Mouse (Mus musculus): ENCODE measurements around the gene Gm11111. TPM values are rescaled to one million over a fixed set of nuclear protein-coding genes. Genes with fewer than 3 reads are reported as not detected.

Gene Gm11111
- polyA plus RNA-seq (2016; fragmentation: Nextera tagmentation; extraction: Ambion mirVana), result not detected in 2 replicates

DNA sequence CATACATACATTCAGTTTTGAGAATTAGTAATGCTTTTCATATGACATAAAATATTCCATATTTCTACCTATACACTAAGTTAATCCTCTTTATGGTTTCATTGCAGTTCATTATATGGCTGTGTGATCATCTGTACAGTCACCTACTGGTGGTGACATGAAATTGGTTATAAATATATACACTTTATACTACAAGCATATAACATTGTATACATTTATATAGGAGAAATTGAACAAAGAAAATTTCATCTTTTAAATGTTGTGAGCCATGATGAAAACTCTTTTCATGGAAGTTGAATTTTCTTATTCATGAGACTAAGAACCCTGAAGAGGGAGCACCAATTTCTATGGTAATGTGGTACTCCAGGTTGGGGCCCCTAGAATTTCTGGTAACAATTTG is at the start of gene Gm11111:
Gm11111 (plus strand) TSS at position 301 of the 400 bp plus-strand sequence.
- no peak within 1 kb of the TSS for H3K4me2 ChIP-seq (replicated peaks)
- no peak for ATAC-seq (ENCODE audit: low FRiP score, low read depth)
- H3K27me3 ChIP-seq, result no peaks in the 10 kb centered on the region
- H3K4me1 ChIP-seq, result no peaks in the 10 kb centered on the region
- H3K27ac ChIP-seq (replicated peaks), result no peak within 1 kb of the TSS
- H3K36me3 ChIP-seq, result no peaks in the 10 kb centered on the region
- H3K9ac ChIP-seq (replicated peaks), result no peak within 1 kb of the TSS
- H3K9me3 ChIP-seq, result no peaks in the 10 kb centered on the region
- H3K4me3 ChIP-seq, result no peak within 1 kb of the TSS

DNA sequence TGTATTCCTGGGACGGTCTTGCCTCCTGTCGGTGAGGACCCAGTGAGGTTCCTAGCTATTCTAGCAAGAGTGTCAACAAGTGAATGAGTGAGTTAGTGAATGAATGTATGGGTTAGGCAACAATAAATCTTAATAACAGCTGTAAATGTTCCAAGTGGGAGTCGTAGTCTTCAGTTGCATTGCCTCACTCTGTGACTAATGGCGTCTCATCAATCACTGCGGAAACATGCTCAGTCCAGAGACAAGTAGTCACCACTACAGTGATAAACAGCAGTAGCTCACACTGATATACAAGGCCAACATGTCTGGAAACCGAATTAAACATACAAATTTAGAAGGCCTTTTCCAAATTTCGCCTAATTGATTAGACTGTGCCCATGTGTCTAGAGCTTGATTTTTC is 36.3 kb upstream of the Gm11111 start:
- Histone ChIP-seq H3K4me2 (replicated peaks) (no peak overlapping the region), H3K4me3 (no peak overlapping the region), H3K27ac (replicated peaks) (no peak overlapping the region), H3K4me1 (no peaks in the 10 kb centered on the region), H3K36me3 (no peaks in the 10 kb centered on the region), H3K9ac (replicated peaks) (no peak overlapping the region), H3K9me3 (no peaks in the 10 kb centered on the region), H3K27me3 (no peaks in the 10 kb centered on the region)
- ATAC-seq (ENCODE audit: low FRiP score, low read depth), result no peak
- whole genome bisulfite sequencing, result 89% methylated on average over 7 of the region's 7 CpGs

DNA sequence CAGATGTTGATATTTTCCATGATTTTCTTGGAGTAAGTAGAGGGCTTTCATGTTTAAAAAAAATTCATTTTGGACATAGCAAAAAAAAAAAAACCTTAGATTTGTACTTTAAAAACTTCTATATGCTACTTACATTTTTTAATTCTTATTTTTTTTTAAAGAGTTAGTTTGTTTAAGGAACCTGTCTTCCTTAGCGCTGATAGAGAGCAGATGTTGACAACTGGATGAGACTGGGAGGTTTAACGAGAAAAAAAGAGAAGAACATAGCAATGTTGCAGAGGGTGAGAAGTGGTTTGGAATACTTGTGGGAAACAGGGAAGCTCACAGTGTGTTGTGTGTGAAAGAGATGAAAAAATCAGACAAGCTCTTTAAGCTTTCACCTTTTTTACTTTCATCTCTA is 32.4 kb upstream of the Gm11111 start:
- H3K4me3 ChIP-seq, result no peak overlapping the region
- no peak overlapping the region for H3K27ac ChIP-seq (replicated peaks)
- no peak for ATAC-seq (ENCODE audit: low FRiP score, low read depth)
- H3K4me1 ChIP-seq, result no peaks in the 10 kb centered on the region
- H3K4me2 ChIP-seq (replicated peaks), result no peak overlapping the region
- no peaks in the 10 kb centered on the region for H3K36me3 ChIP-seq
- H3K9ac ChIP-seq (replicated peaks), result no peak overlapping the region
- 75% methylated on average over 2 of the region's 2 CpGs for WGBS
- no peaks in the 10 kb centered on the region for H3K27me3 ChIP-seq
- H3K9me3 ChIP-seq, result no peaks in the 10 kb centered on the region

DNA sequence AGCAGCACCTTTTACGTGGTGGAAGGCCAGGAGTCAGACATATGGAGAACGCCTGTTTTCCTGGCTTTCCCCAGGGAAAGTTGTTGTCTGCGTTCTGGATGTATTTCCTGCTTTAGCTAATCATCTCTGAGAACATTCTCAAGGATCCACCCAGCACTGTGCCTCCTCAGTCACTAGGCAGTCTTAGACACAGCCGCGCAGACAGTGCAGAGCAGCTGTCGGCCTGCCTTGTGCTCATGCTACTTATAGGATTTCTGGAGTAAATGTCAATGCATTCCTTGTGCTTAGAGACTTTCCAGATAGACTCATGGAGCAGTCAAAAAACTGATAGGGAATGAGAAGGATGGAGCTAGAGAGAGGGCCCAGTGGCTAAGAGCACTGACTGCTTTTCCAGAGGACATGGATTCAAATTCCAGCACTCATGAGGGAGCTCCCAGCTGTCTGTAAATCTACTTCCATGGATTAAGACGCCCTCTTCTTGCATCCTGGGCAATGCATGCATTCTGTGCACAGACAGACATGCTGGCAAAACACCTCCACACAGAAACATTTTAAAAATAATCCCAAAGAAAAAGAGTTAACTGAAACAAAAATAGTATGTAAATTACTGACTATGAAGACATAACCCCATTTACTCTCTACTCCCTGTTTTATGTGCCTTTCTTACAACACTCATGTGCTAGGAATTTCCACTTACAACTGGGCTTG is 30.1 kb upstream of the Gm11111 start:
- H3K9me3 ChIP-seq, result no peaks in the 10 kb centered on the region
- H3K4me1 ChIP-seq, result no peaks in the 10 kb centered on the region
- no peak overlapping the region for H3K9ac ChIP-seq (replicated peaks)
- H3K27me3 ChIP-seq, result no peaks in the 10 kb centered on the region
- H3K4me2 ChIP-seq (replicated peaks), result no peak overlapping the region
- no peak overlapping the region for H3K4me3 ChIP-seq
- ATAC-seq (ENCODE audit: low FRiP score, low read depth), result no peak
- H3K36me3 ChIP-seq, result no peaks in the 10 kb centered on the region
- WGBS, result 94% methylated on average over 7 of the region's 7 CpGs
- no peak overlapping the region for H3K27ac ChIP-seq (replicated peaks)

DNA sequence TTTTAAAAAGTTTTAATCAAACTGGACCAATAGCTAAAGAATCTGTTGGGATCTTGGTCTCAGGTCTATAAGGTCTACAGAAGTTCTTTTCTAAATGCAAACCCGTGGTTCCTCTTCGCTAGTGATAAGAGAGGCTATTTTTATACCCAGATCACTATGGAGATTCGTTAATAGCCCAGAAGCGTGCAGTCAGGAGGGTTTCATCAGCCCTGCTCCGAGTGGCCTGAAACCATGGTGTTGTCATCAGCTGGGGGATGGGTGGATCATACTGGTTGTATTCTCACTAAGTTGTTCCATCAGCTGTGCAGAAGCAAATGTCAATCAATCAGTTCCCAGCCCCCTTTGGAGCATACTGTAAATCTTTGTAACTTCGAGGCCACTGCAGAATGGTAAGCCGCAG is 29.4 kb upstream of the Gm11111 start:
- WGBS, result 88% methylated on average over 7 of the region's 7 CpGs
- Histone ChIP-seq H3K36me3 (no peaks in the 10 kb centered on the region), H3K4me3 (no peak overlapping the region), H3K4me2 (replicated peaks) (no peak overlapping the region), H3K27me3 (no peaks in the 10 kb centered on the region), H3K27ac (replicated peaks) (no peak overlapping the region), H3K9me3 (no peaks in the 10 kb centered on the region), H3K4me1 (no peaks in the 10 kb centered on the region), H3K9ac (replicated peaks) (no peak overlapping the region)
- no peak for ATAC-seq (ENCODE audit: low FRiP score, low read depth)

DNA sequence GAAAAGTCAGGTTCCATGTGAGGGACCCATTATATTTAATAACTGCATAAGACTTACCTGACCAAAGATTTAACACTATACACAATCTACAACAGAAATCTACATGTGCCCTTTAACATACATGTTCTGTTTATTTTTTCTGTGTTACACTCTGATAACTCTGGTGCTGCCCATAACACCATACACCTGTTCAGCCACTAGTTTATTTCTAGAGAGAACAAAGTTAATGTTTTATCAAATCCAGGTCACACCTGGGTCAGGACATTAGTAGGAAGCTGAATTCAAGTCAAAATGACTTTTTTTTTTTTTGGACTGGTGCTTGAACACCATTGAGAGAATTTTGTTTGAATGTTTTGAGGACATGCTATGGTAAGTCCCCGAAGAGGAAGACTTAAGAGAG is 28.7 kb upstream of the Gm11111 start:
- Histone ChIP-seq H3K36me3 (no peaks in the 10 kb centered on the region), H3K4me1 (no peaks in the 10 kb centered on the region), H3K4me2 (replicated peaks) (no peak overlapping the region), H3K9me3 (no peaks in the 10 kb centered on the region), H3K27ac (replicated peaks) (no peak overlapping the region), H3K4me3 (no peak overlapping the region), H3K27me3 (no peaks in the 10 kb centered on the region), H3K9ac (replicated peaks) (no peak overlapping the region)
- no peak for ATAC-seq (ENCODE audit: low FRiP score, low read depth)
- 89% methylated on average over 1 of the region's 1 CpGs for WGBS

DNA sequence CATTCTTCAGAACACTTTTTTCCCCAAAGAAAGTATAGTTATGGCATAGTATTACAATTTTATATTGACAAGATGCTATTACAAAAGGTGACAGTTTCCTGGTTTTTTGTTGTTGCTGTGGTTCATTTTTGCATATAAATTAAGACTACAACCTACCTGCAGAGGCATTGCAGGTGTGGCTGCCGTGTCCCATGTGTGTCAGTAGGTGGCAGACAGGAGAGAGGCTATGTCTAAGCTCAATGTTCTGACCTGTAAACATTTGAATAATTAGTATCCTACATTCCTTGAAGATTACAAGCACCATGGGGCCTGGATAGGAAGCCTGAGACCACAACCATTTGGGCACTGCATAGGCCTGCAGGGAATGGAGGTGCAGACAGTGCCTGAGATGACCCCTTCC is 11.2 kb upstream of the Gm11111 start:
- WGBS, result 79% methylated on average over 1 of the region's 1 CpGs
- H3K9ac ChIP-seq (replicated peaks), result no peak overlapping the region
- H3K4me3 ChIP-seq, result no peak overlapping the region
- H3K27ac ChIP-seq (replicated peaks), result no peak overlapping the region
- no peaks in the 10 kb centered on the region for H3K9me3 ChIP-seq
- H3K4me2 ChIP-seq (replicated peaks), result no peak overlapping the region
- no peaks in the 10 kb centered on the region for H3K36me3 ChIP-seq
- no peaks in the 10 kb centered on the region for H3K27me3 ChIP-seq
- H3K4me1 ChIP-seq, result no peaks in the 10 kb centered on the region
- no peak for ATAC-seq (ENCODE audit: low FRiP score, low read depth)

DNA sequence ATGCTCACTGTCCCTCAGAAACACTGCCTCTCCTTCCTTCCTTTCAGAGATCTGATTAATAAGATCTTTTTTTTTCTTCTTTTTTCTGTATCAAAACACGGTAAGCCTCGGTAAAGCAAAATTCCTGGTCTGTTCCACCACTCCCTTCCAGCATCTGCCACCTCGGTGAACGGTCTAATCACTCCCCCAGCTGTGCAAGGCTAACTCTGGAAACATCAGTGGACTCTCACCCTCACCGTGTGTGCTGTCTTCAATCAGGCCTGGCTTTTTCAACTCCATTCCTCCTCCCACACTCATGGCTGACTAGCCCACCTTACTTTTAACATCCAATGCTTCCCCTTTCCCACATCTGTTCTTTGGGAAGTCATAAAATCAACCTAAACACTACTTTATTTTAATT is 2.2 kb upstream of the Gm11111 start:
- WGBS, result 71% methylated on average over 5 of the region's 5 CpGs
- no peaks in the 10 kb centered on the region for H3K4me1 ChIP-seq
- H3K36me3 ChIP-seq, result no peaks in the 10 kb centered on the region
- no peak overlapping the region for H3K4me3 ChIP-seq
- H3K27ac ChIP-seq (replicated peaks), result no peak overlapping the region
- ATAC-seq (ENCODE audit: low FRiP score, low read depth), result no peak
- H3K9me3 ChIP-seq, result no peaks in the 10 kb centered on the region
- H3K4me2 ChIP-seq (replicated peaks), result no peak overlapping the region
- H3K27me3 ChIP-seq, result no peaks in the 10 kb centered on the region
- H3K9ac ChIP-seq (replicated peaks), result no peak overlapping the region

DNA sequence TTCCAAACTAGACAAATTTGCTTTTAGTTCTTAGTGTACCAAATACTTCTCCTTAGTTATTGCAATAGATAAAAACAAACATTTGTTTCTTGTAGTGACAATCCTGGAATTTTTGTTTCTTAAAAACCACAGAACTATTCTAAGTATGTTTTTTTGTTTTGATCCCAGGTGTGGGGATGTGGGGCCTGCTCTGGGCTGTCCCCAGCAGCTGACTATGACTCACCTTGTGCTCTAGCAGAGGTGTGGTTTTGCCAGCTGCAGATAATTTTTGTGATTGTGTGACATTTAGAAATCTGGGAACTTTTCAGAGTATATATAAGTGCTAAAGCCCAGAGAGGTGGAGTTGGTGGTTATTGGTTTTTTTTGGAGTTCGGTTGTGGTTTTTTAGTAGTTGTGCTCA is 1.6 kb upstream of the Gm11111 start:
- no peak overlapping the region for H3K4me2 ChIP-seq (replicated peaks)
- WGBS, result 81% methylated on average over 1 of the region's 1 CpGs
- H3K27ac ChIP-seq (replicated peaks), result no peak overlapping the region

DNA sequence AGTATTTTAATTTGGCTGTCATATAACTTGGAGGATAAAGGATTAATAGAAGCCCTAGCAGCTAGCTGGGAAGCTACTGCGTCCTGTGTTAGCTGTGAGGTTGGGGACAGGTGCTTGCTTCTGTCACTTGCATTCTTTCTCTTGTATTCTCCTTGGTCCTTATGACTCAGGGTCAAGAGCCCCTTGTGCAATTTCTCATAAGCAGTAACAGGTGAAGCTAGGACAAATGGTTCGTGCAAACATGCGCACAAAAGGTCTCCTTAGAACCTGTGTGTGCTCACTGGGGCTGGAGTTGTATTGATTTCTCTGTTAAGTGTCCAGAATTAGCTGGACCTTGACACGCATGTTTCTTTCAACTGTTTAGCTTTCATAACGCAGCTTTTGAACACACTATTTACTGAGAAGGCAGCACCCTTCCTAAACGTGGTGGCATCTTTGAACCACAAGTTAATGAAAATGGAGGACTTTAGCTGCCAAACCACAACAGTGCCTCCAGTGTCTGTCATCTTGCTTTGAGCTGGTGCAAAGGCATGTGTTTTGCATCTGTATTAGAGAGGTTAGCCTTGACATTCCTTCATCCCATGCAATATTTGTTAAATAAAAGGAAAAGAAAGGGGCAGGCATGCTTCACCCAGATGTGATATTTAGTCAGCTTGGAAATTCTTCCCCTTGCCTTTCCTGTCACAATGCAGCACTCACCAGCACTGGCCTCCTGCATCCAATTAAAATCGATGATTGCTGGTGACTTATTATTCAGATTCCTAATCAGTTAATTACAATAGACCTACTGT is 511 bp downstream of the Gm11111 start:
- Histone ChIP-seq H3K9me3 (no peaks in the 10 kb centered on the region), H3K4me3 (no peak overlapping the region), H3K27me3 (no peaks in the 10 kb centered on the region), H3K27ac (replicated peaks) (no peak overlapping the region), H3K4me1 (no peaks in the 10 kb centered on the region), H3K9ac (replicated peaks) (no peak overlapping the region), H3K4me2 (replicated peaks) (no peak overlapping the region), H3K36me3 (no peaks in the 10 kb centered on the region)
- WGBS, result 69% methylated on average over 7 of the region's 7 CpGs
- no peak for ATAC-seq (ENCODE audit: low FRiP score, low read depth)

More for the DNA sequence above, 1.6 kb upstream of the Gm11111 start:
- H3K9me3 ChIP-seq, result no peaks in the 10 kb centered on the region
- H3K4me1 ChIP-seq, result no peaks in the 10 kb centered on the region
- no peaks in the 10 kb centered on the region for H3K36me3 ChIP-seq
- H3K4me3 ChIP-seq, result no peak overlapping the region
- no peak overlapping the region for H3K9ac ChIP-seq (replicated peaks)
- no peaks in the 10 kb centered on the region for H3K27me3 ChIP-seq
- no peak for ATAC-seq (ENCODE audit: low FRiP score, low read depth)

DNA sequence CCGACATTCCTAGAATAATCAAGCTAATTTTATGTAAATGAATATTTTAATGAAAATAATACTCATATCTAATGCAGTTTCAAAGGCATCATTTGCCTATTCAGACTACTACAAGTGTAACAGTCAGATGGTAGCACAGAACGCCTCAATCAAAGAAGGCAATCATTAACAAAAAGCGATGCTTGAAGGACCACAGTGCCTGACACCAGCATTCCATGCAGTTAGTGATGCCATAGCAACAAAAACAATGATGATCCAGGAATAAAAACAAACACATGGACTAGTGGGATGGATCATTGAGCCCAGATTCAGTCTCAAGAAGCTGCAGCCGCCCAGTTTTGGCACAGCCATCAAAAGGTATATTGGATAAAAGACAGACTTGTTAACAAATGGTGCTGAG is 8.8 kb downstream of the Gm11111 start:
- peak; percentile 59; the same call in 1 of the 2 replicates for ATAC-seq (ENCODE audit: low FRiP score, low read depth)
- no peaks in the 10 kb centered on the region for H3K36me3 ChIP-seq
- 0 out of 2 replicates have a peak, but pooled peaks cover 4% of the 10 kb centered on the region for H3K27me3 ChIP-seq
- H3K9me3 ChIP-seq, result no peaks in the 10 kb centered on the region
- H3K9ac ChIP-seq (replicated peaks), result no peak overlapping the region
- H3K4me1 ChIP-seq, result peaks cover 18% of the 10 kb centered on the region
- no peak overlapping the region for H3K4me2 ChIP-seq (replicated peaks)
- H3K27ac ChIP-seq (replicated peaks), result no peak overlapping the region
- no peak overlapping the region for H3K4me3 ChIP-seq
- 35% methylated on average over 4 of the region's 4 CpGs for WGBS

- Histone ChIP-seq H3K27me3 (0 out of 2 replicates have a peak, but pooled peaks cover 4% of the 10 kb centered on the region), H3K9me3 (no peaks in the 10 kb centered on the region), H3K36me3 (no peaks in the 10 kb centered on the region), H3K9ac (replicated peaks) (no peak overlapping the region), H3K4me2 (replicated peaks) (no peak overlapping the region), H3K27ac (replicated peaks) (no peak overlapping the region), H3K4me3 (no peak overlapping the region), H3K4me1 (peaks cover 25% of the 10 kb centered on the region)
- ATAC-seq (ENCODE audit: low FRiP score, low read depth), result no peak
- 94% methylated on average over 9 of the region's 9 CpGs for WGBS
Measured at GRCm38 (mm10) chr5:98562806-98563205, 10.3 kb downstream of the Gm11111 start.

Data from midbrain, embryonic 12.5 days (tissue).